Mouse (Mus musculus) heart, embryonic 13.5 days (tissue): Measurements from ENCODE around the gene Nmt1. TPM values are rescaled to one million over a fixed set of nuclear protein-coding genes. Genes with fewer than 3 reads are reported as not detected.

Source experiments
- ATAC-seq: fragments of 200-750 bp; cut with Nextera tagmentation; 2 replicates; pipeline ENCODE4 v1.8.0; 2017; ENCODE audit warnings: moderate TSS enrichment; ENCODE audit not compliant: insufficient number of reproducible peaks, low FRiP score, low TSS enrichment; ENCODE audit errors: extremely low read depth
- H3K27ac ChIP-seq: fragments of 300-500 bp; sonication (generic); replicated peaks from 2 replicates; pipeline ENCODE4 v1.5.1; 2015; ENCODE audit warnings: moderate library complexity, mild to moderate bottlenecking, inconsistent platforms
- H3K27me3 ChIP-seq: fragments of 300-500 bp; sonication (generic); replicated peaks from 2 replicates; pipeline ENCODE4 v1.6.1; 2015; ENCODE audit warnings: mild to moderate bottlenecking, inconsistent platforms
- H3K36me3 ChIP-seq: fragments of 300-500 bp; sonication (generic); 2 replicates; pipeline ENCODE4 v1.6.1; 2015; ENCODE audit warnings: mild to moderate bottlenecking, inconsistent platforms
- H3K4me1 ChIP-seq: fragments of 300-500 bp; sonication (generic); 2 replicates; pipeline ENCODE4 v1.6.1; 2015; ENCODE audit warnings: inconsistent platforms
- H3K4me2 ChIP-seq: fragments of 300-500 bp; sonication (generic); 2 replicates; pipeline ENCODE4 v1.6.1; 2015; ENCODE audit warnings: inconsistent platforms, mild to moderate bottlenecking, moderate library complexity
- H3K4me3 ChIP-seq: fragments of 300-500 bp; sonication (generic); 2 replicates; pipeline ENCODE4 v1.5.1; 2015; ENCODE audit warnings: moderate library complexity, mild to moderate bottlenecking, inconsistent platforms
- H3K9ac ChIP-seq: fragments of 300-500 bp; sonication (generic); 2 replicates; pipeline ENCODE4 v1.6.1; 2015; ENCODE audit warnings: inconsistent platforms, mild to moderate bottlenecking, moderate library complexity
- H3K9me3 ChIP-seq: fragments of 300-500 bp; sonication (generic); 2 replicates; pipeline ENCODE4 v1.6.1; 2016; ENCODE audit warnings: inconsistent platforms
- WGBS: fragments of 180-500 bp; shearing (Covaris S2); methylation state at CpG from one replicate; pipeline ENCODE4 v1.1.7; 2015; ENCODE audit warnings: mixed read lengths; 5-methylcytosine and 5-hydroxymethylcytosine counted together
- polyA plus RNA-seq: library from polyadenylated mRNA; unstranded; fragments of >200 nt; fragmentation: Nextera tagmentation; extraction: Ambion mirVana; gene quantifications from 2 replicates; pipeline ENCODE4 v1.2.1, GENCODE M21; 2015

Nmt1 gene
- polyA plus RNA-seq, 1 experiment from 2014 or later, result 39.7 TPM

DNA sequence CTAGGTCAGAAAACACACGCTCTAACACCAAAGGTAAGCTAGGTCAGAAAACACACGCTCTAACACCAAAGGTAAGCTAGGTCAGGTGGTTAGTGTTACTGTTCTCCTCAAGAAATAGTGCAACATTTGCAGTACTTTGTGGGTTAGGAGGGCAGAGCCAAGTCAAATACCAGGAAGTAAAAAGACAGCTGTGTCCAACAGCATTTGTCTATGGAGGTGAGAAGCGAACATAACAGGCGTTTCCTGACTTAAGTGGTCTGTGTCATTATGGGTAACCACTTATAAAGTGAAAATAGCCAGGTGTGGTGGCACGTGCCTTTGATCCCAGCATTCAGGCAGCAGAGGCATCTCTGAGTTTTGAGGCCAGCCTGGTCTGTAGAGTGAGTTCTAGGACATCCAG is 21.6 kb downstream of the Nmt1 start:
- H3K4me3 ChIP-seq, result no peak overlapping the region
- no peaks in the 10 kb centered on the region for H3K9me3 ChIP-seq
- H3K4me1 ChIP-seq, result peaks cover 35% of the 10 kb centered on the region
- 84% methylated on average over 5 of the region's 5 CpGs for WGBS
- peaks cover 73% of the 10 kb centered on the region for H3K36me3 ChIP-seq
- no peak for ATAC-seq
- H3K27me3 ChIP-seq, result no peaks in the 10 kb centered on the region
- no peak overlapping the region for H3K27ac ChIP-seq
- no peak overlapping the region for H3K4me2 ChIP-seq
- H3K9ac ChIP-seq, result no peak overlapping the region

DNA sequence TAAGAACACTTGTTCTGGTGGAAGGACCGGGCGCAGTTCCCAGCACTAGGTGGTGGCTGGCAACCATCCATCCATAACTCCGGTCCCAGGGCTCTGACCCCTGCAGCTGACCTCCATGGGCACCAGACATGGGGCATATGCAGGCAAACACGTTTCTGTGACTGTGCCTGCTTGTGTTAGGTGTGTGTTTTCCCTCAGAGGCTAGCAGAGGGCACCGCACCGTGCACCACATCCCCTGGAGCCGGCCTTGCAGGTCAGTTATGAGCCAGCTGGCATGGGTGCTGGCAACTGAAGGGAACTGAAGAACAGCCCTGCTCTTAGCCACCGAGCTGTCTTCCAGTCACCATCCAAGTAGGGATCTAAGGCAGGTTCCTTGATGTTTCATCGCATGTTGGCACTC is 22.2 kb downstream of the Nmt1 start:
- H3K4me2 ChIP-seq, result no peak overlapping the region
- peaks cover 69% of the 10 kb centered on the region for H3K36me3 ChIP-seq
- H3K27me3 ChIP-seq, result no peaks in the 10 kb centered on the region
- no peak for ATAC-seq
- H3K4me1 ChIP-seq, result peaks cover 35% of the 10 kb centered on the region
- H3K9me3 ChIP-seq, result no peaks in the 10 kb centered on the region
- H3K27ac ChIP-seq, result peak overlapping the region; percentile 91; the same call in 1 of the 2 replicates
- no peak overlapping the region for H3K4me3 ChIP-seq
- no peak overlapping the region for H3K9ac ChIP-seq
- 93% methylated on average over 9 of the region's 9 CpGs for WGBS

DNA sequence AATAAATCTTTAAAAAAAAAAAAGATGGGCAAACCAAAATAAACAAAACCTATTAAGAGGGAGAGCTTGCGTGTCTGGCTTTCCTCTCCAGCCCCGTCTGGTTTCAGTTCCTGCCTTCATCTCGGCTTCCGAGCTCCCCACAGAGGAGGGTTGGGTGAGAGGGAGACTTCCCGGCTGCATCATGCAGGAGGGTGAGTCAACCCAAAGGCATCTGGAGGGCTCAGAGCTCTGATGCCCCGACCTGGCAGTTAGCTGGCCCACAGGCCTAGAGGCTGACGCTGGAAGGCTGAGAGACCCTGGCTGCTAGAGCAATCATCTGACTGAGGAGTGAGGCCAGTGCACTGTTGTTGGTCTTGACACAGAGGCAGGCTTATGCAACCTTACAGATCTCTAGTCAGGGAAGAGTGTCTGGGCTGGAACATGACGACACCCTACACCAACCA is 23.3 kb downstream of the Nmt1 start:
- H3K27ac ChIP-seq, result peak overlapping the region; percentile 91
- H3K4me3 ChIP-seq, result no peak overlapping the region
- peak; percentile 62; the same call in 1 of the 2 replicates for ATAC-seq
- 17% methylated on average over 8 of the region's 8 CpGs for WGBS
- H3K9me3 ChIP-seq, result no peaks in the 10 kb centered on the region
- H3K4me1 ChIP-seq, result peaks cover 35% of the 10 kb centered on the region
- peak overlapping the region; percentile 0 for H3K4me2 ChIP-seq
- peak overlapping the region; percentile 1; the same call in 1 of the 2 replicates for H3K9ac ChIP-seq
- no peaks in the 10 kb centered on the region for H3K27me3 ChIP-seq
- peaks cover 69% of the 10 kb centered on the region for H3K36me3 ChIP-seq

DNA sequence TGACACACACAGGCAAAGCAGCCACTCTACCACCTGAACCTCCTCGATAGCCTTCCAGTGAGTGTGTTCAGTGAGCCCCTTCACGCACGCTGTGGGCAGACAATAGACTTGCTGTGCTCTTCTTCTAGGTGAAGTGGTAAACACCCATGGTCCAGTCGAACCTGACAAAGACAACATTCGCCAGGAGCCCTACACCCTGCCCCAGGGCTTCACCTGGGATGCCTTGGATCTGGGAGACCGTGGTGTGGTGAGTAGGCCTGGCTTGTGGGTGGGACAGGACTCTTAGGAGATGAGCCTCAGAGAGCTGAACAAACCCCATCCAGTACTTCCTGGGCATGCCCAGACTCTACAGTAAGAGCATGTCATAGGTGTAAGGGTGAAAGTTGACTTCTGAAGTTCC is 24.1 kb downstream of the Nmt1 start:
- H3K4me2 ChIP-seq, result peak overlapping the region; percentile 0; the same call in 1 of the 2 replicates
- 84% methylated on average over 6 of the region's 6 CpGs for WGBS

DNA sequence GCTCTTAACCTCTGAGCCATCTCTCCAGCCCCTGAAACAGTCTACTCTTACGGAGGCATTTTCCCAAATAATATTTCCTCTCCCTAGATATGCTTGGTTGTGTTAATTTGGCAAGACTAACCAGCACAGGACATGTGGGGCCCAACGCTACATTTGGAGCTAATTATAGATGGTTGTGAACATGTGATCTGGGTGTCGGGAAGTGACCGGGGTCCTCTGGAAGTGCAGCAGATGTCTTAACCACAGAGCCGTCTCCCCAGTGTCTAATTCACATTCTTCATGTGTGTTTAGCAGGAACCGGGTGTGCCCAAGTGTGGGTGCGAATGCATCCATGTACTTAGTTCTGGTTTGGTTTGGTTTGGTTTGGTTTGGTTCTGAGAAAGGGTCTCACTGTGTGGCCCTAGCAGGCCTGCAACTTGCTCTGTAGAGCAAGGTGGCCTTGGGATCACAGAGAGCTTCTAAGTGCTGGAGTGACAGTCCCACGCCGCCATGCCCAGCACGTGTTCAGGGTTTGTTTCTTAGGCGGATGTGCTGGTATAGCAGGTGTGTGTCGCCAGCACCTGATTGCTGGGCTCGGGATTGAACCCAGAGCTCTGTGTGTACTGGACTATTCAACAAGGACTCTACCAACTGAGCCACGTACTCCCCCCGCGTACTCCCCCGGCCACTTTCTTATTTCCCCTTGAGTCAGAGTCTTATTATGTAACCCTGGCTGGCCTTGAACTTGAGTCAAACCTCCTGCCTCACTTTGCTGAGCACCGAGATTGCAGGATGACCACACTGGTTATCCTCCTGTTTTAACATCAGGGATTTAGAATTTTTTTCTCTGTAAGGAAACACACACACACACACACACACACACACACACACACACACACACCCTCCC is 25.4 kb downstream of the Nmt1 start:
- no peak overlapping the region for H3K4me3 ChIP-seq
- whole genome bisulfite sequencing, result 76% methylated on average over 18 of the region's 18 CpGs
- H3K27me3 ChIP-seq, result no peaks in the 10 kb centered on the region
- H3K9ac ChIP-seq, result no peak overlapping the region
- H3K4me1 ChIP-seq, result peaks cover 42% of the 10 kb centered on the region
- peaks cover 76% of the 10 kb centered on the region for H3K36me3 ChIP-seq
- H3K27ac ChIP-seq, result peak overlapping the region; percentile 91
- 0 out of 2 replicates have a peak overlapping the region, but pooled peaks have one; percentile 2 for H3K4me2 ChIP-seq
- no peak for ATAC-seq
- H3K9me3 ChIP-seq, result no peaks in the 10 kb centered on the region

More for the DNA sequence above, 24.1 kb downstream of the Nmt1 start:
- Histone ChIP-seq H3K27me3 (no peaks in the 10 kb centered on the region), H3K9me3 (no peaks in the 10 kb centered on the region), H3K4me1 (peaks cover 35% of the 10 kb centered on the region), H3K4me3 (no peak overlapping the region), H3K9ac (peak overlapping the region; percentile 67), H3K36me3 (peaks cover 69% of the 10 kb centered on the region), H3K27ac (peak overlapping the region; percentile 91)
- no peak for ATAC-seq

DNA sequence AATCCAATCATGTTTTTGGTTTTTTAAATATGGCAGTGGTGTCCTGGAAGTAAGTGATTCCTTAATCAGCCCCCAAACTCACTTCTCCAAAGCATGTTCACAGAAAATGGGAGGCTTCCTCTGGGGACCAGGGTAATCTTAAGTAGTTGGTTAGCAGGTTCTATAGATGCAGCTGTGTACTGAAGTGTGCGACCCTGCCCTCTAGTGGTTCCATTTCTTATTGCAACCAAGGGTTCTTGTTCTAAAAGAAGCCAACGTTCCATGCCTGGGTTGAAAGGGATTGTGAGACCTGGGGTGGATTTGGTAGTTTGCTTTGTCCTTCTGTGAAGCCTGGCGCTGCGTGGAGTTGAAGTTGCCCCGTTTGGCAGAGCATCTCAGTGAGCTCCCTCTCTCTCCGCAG is 26.8 kb downstream of the Nmt1 start:
- Histone ChIP-seq H3K9me3 (no peaks in the 10 kb centered on the region), H3K9ac (no peak overlapping the region), H3K27ac (no peak overlapping the region), H3K36me3 (peaks cover 85% of the 10 kb centered on the region), H3K4me3 (no peak overlapping the region), H3K27me3 (no peaks in the 10 kb centered on the region), H3K4me2 (no peak overlapping the region), H3K4me1 (peaks cover 42% of the 10 kb centered on the region)
- ATAC-seq, result no peak
- WGBS, result 38% methylated on average over 6 of the region's 6 CpGs

DNA sequence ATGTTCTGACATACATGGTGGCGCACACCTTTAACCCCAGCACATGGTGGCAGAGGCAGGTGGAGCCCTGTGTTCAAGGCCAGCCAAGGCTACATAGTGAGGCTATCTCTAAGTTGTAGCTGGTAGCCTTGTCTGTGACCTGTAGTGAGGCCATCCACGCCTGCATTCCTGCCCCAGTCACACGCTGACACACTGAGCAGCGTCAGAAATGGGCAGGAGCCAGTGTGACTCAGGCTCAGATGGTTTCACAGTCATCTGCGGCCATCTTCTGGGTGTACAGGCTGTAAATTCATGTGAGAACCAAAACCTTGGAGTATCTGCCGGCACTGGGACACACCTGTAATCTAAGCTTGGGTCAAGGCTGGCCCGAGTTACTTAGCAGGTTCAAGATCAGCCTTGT is 28.6 kb downstream of the Nmt1 start:
- peaks cover 28% of the 10 kb centered on the region for H3K4me1 ChIP-seq
- H3K27me3 ChIP-seq, result no peaks in the 10 kb centered on the region
- peaks cover 92% of the 10 kb centered on the region for H3K36me3 ChIP-seq
- no peaks in the 10 kb centered on the region for H3K9me3 ChIP-seq
- no peak overlapping the region for H3K4me3 ChIP-seq
- H3K4me2 ChIP-seq, result no peak overlapping the region
- no peak overlapping the region for H3K27ac ChIP-seq
- no peak for ATAC-seq
- H3K9ac ChIP-seq, result no peak overlapping the region
- 89% methylated on average over 7 of the region's 7 CpGs for WGBS

DNA sequence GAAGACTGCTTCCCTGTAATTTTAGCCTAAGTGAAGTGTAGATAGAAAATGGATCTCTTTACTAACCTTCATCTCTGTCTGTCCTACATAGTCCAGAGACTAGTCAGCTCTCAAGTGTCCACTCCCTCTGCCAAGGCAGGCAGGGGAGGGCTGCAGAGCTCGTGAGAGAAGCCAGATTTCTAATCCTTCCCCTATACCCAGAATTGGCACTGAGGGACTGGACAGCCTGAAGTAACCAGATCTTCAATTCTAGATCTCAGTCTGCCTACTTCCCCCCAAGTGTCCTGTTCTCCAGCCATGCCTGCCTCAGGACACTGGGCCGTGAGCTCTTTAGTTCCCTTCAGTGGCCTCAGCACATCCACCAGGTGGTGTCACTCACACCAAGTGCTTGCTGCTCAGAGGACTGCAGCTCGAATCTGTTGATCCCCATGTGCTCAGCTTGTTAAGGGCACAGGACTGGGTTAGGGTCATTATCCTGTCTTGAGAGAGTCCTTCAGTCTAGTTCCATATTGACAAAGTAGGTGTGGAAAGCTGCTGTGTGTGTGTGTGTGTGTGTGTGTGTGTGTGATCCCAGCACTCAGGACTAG is 30.6 kb downstream of the Nmt1 start:
- Histone ChIP-seq H3K9ac (peak overlapping the region; percentile 3; the same call in 1 of the 2 replicates), H3K27ac (peak overlapping the region; percentile 65), H3K36me3 (peaks cover 90% of the 10 kb centered on the region), H3K4me3 (no peak overlapping the region), H3K4me2 (no peak overlapping the region), H3K27me3 (no peaks in the 10 kb centered on the region), H3K9me3 (no peaks in the 10 kb centered on the region), H3K4me1 (peaks cover 12% of the 10 kb centered on the region)
- WGBS, result 60% methylated on average over 3 of the region's 3 CpGs
- ATAC-seq, result no peak

DNA sequence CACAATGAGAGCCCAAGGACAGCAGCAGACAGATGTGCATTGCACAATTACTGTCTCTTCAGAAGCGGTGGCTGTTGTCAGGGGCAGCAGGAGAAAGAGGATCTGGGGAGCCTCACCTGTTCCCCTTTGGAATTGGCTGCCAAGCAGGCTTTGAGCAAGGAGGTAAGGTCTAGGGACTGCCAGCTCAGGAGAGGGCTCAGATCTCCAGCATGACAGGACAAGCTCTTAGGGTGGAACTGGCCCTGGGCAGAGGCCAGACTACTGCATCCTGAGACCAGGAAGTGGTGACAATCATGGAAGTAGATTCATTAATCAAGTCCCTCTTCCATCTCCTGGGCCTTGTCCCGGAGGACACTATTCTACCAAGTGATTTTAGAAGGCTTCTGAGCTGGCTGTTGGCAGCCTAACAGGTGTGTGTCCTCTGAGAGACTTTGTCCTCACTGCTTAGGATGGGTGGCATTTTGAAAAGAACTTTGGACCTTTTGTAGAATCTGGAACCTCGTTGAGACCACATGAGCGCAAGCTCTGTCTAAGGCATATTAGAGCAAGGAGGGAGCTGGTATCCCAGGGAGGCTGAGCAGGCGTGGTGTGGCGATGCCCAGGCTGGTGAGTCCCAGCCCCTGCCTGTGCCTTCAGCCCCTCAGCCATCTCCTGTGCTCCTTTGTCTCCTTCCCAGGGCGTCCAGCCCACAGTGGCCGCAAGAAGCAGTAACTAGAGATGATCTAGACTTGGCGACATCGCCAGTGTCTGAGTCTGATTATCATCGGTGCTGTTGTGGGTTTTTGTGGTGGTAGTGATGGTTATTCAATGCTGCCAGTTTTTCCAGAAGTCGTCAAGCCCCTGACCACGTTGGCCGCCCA is 38.4 kb downstream of the Nmt1 start:
- H3K9me3 ChIP-seq, result no peaks in the 10 kb centered on the region
- no peak overlapping the region for H3K9ac ChIP-seq
- no peak for ATAC-seq

DNA sequence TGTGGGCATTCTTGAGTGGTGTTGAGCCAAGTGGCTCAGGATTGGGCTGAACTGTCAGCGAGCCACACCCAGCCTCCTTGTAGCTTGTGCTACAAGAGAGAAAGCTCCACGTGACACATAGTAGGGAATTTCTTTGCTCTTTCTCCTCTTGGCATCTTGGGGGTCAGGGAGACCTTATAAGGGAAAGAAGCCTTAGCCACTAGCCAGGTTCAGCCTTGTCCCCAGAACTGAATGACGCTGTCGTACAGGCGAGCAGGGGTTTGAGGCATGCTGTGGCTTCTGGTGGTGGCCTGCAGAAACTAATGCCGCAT is 39.0 kb downstream of the Nmt1 start:
- WGBS, result 86% methylated on average over 6 of the region's 6 CpGs
- peaks cover 16% of the 10 kb centered on the region for H3K4me1 ChIP-seq
- ATAC-seq, result no peak
- peaks cover 97% of the 10 kb centered on the region for H3K36me3 ChIP-seq
- H3K27ac ChIP-seq, result peak overlapping the region; percentile 70
- H3K4me2 ChIP-seq, result no peak overlapping the region
- H3K4me3 ChIP-seq, result no peak overlapping the region
- H3K9ac ChIP-seq, result no peak overlapping the region
- H3K9me3 ChIP-seq, result no peaks in the 10 kb centered on the region
- H3K27me3 ChIP-seq, result no peaks in the 10 kb centered on the region

More for the DNA sequence above, 38.4 kb downstream of the Nmt1 start:
- Histone ChIP-seq H3K4me2 (no peak overlapping the region), H3K4me3 (no peak overlapping the region), H3K36me3 (peaks cover 97% of the 10 kb centered on the region), H3K27me3 (no peaks in the 10 kb centered on the region), H3K4me1 (peaks cover 20% of the 10 kb centered on the region), H3K27ac (no peak overlapping the region)
- WGBS, result 90% methylated on average over 14 of the region's 14 CpGs

DNA sequence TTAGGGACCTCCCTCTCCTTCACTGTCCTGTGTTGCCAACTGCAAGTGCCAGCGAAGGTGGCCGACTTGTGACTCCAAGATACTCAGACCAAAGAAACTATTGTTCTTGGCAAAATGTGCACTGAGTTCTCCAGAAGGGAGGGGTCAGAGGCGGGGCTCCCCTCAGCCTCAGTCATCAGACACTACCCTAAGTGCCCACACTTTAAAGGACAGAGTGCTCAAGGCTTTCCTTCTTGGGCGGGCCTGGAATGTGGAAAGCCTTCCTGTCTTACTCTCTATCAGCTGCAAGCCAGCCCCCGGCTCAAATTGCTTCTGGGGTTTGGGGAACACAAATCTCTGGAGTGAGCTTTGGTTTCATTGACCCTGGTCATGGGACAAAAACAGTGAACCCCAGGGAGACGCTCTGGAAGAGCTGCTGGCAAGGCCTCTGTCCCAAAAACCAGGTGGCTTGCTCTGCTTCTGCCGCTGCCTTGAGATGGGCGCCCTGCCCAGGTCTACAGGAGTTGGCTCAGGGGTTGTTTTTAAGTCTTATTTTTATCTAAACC is 39.5 kb downstream of the Nmt1 start:
- no peak overlapping the region for H3K9ac ChIP-seq
- H3K4me1 ChIP-seq, result peaks cover 16% of the 10 kb centered on the region
- H3K4me3 ChIP-seq, result no peak overlapping the region
- 0 out of 2 replicates have a peak, but pooled peaks have one; percentile 38 for ATAC-seq
- no peaks in the 10 kb centered on the region for H3K27me3 ChIP-seq
- no peaks in the 10 kb centered on the region for H3K9me3 ChIP-seq
- H3K4me2 ChIP-seq, result no peak overlapping the region
- WGBS, result 52% methylated on average over 8 of the region's 8 CpGs
- peaks cover 95% of the 10 kb centered on the region for H3K36me3 ChIP-seq
- peak overlapping the region; percentile 70 for H3K27ac ChIP-seq
